Mouse (Mus musculus): ENCODE measurements around the gene Rab19. TPM values are rescaled to one million over a fixed set of nuclear protein-coding genes. Genes with fewer than 3 reads are reported as not detected.

Gene Rab19
- 2.0 and 3.0 TPM in 2 replicates for total RNA-seq (2023)

DNA sequence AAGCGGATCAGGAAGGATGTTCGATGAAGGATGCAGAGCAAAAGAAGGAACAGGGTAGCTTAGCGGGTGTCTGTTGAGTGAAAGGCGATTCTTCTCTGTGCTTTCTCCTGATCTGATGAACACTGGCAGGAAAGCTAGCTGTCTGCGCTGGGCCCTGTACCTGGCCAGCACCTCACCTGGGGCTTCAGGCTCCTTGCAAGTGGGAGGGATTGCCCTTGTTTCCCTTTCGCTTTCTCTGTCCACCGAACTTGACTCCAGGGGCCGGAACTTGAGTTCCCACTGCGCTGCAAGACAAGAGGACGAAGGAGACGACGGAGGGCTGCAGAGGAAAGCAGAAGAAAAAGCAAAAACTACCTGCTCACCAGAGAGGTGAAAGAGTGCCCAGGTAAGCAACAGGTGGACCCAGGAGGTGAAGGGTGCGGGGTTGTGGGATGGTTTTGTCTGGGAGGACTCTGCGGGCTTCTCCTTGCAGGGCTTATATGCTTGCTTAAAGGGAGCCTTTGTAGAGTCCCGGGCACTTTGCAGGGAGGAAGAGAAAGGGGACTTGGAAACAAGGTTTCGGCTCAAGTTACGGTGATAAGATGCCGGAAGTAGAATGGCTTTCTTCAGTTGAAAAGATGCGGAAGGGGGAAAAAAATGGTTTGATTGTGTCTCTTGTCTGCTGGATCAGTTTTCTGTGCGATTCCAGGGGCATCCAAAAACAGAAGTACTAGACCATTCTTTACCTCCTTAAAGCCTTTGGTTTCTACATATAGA, at the start of gene Rab19:
TSS of gene Rab19 (plus strand) at position 51 of the 756 bp plus-strand sequence.

DNA sequence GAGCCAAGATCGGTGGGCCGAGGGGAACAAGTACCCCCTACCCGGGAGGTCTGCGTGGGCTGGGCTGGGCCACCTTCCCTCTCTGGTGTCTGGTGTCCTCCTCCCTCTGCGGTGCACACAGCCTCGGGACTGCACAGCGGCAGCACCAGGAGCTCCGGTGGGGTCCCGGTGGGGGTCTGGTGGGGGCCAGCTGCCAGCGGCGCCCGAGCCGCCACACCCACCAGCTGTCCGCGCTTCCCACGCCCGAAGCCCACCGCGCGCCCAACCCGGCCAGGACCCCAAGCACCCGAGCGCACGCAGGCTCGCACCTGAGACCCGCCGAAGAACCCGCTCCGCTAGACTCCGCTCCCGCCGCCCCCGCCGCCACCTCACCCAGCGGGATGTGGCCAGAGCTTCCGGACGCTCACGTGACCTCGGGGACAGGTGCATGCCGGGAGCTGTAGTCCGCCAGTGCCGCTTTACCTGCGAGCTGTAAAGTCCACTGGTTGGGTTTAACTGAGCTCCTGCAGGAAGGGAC, 3.6 kb upstream of the Rab19 start, which contains the start of gene Slc37a3:
TSS of gene Slc37a3 (minus strand) at position 365 of the 517 bp plus-strand sequence.

DNA sequence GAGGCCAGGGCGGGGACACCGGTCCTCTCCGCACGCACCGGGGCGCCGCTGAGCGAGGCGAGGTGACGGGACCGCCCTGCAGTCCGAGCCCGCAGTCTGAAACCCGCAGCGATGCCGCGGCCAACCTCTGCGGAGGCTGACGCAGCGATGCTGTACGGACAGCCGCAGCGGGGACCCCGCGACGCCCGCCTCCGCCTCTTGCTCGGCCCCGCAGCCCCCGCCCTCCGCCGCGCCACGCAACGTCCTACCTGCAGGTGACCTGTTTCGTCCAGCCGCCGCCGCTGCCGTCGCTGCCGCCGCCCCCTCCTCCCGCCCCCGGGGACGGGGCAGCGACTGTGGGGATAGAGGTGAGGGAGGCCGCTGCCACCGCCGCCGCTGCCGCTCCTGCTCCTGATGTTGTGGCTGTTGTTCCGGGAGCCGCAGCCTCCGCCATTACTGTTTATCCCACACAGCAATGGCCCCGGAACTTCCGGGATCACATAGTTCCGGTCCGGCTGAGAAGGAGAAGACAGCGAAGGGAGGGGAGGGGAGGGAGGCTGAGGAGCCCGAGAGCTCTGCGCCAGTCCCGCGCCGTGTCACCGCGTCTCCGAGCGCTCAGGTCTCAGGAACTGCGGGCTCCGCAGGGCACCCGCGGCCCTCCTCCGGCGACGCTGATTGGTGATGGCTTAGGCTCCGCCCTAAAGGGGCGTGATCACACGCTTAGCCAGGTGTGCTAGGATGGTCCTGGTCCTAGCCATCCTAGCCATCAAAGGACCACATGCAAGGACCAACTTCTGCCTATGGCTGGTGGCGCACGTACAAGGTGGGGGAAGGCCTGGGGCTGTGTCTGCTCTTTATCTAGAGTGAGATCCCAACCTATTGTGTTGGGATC, 39.1 kb downstream of the Rab19 start, which contains the start of gene Mkrn1:
TSS of gene Mkrn1 (minus strand) at position 612 of the 871 bp plus-strand sequence.

Other genes with a start within 250 kb of the Rab19 start
- gene Kdm7a, start 174.4 kb upstream of the Rab19 start, total RNA-seq (2023): 125 and 142 TPM in 2 replicates
- gene Slc37a3, start 3.5 kb upstream of the Rab19 start, total RNA-seq (2023): 62.1 and 74.0 TPM in 2 replicates
- gene Mkrn1, start 39.3 kb downstream of the Rab19 start, total RNA-seq (2023): 130 and 134 TPM in 2 replicates
- gene Dennd2a, start 176.7 kb downstream of the Rab19 start, total RNA-seq (2023): 7.4 and 10.1 TPM in 2 replicates
- gene Adck2, start 192.7 kb downstream of the Rab19 start, total RNA-seq (2023): 17.4 and 19.9 TPM in 2 replicates
- gene Gm42420, start 204.6 kb downstream of the Rab19 start, total RNA-seq (2023): not detected in 2 replicates
- 28.3 and 29.8 TPM in 2 replicates for gene Ndufb2, start 211.4 kb downstream of the Rab19 start, total RNA-seq (2023)

Measured in neutrophil, adult 65 days (primary cell).